Comparison of ENCODE assay signal across 19 mouse cellular contexts in the genomic region with DNA sequence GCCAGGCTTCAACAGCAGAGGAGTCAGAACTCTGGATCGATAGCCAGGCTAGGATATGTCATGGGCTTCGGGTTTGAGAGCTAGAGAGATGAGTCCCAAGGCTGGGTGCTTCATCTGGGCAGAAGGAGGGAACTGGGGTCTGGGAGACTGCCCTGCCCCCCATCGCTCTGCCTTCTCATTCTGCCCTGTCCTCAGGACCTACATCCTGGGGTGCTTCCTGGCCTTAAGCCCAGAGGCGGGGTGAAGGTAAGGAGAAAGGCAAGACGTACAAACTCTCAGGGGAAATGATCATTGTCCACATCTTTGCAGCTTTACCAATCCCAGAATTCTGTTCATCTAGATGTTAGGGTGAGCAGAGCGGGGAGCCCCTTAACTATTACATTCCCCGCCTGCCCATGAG. TPM values are rescaled to one million over a fixed set of nuclear protein-coding genes. Genes with fewer than 3 reads are reported as not detected.
DNase-seq lines count a peak whose midpoint lies in the region; ATAC-seq lines count a peak whose summit lies in the region.
"Had no signal": no experiment of that assay in that cellular context is flagged by ENCODE, and none has a peak within 500 bp of the region (broad histone marks: within the 10 kb centered on the region; RNA-seq: fewer than 3 reads in every experiment).

No protein-coding gene starts in this region.

- no peaks in the 10 kb centered on the region for H3K9me3 ChIP-seq in kidney, embryonic 15.5 days (replicated peaks)
- no peaks in the 10 kb centered on the region for H3K9me3 ChIP-seq in lung, embryonic 16.5 days (ENCODE audit: control insufficient read depth, low read length)
- no peaks in the 10 kb centered on the region for H3K9me3 ChIP-seq in stomach, embryonic 16.5 days (replicated peaks; ENCODE audit: control insufficient read depth, low read length)
- H3K9me3 ChIP-seq: hindbrain, embryonic 12.5 days; neural tube, embryonic 13.5 days had no signal

- H3K36me3 ChIP-seq in kidney, embryonic 15.5 days, result peaks cover 43% of the 10 kb centered on the region
- peaks cover 30% of the 10 kb centered on the region for H3K36me3 ChIP-seq in lung, embryonic 16.5 days (ENCODE audit: control insufficient read depth, insufficient read depth, low read length)
- peaks cover 15% of the 10 kb centered on the region; the same call in 1 of the 2 replicates for H3K36me3 ChIP-seq in stomach, embryonic 16.5 days (ENCODE audit: control insufficient read depth, insufficient read depth, low read length)

- H3K4me2 ChIP-seq in kidney, embryonic 15.5 days, result no peak overlapping the region
- no peak overlapping the region for H3K4me2 ChIP-seq in lung, embryonic 16.5 days (ENCODE audit: low read depth, low read length)
- peak overlapping the region; percentile 19; the same call in 1 of the 2 replicates for H3K4me2 ChIP-seq in stomach, embryonic 16.5 days (ENCODE audit: low read depth, low read length)
- H3K4me2 ChIP-seq: hindbrain, embryonic 12.5 days; liver, embryonic 11.5 days; neural tube, embryonic 13.5 days had no signal

- DNase-seq in heart, adult 11 months, result peak; percentile 94
- DNase-seq in heart, postnatal 25 days (ENCODE audit: low spot score), result no peak
- DNase-seq in kidney, adult 9 months, result no peak
- DNase-seq in lung, postnatal 14 days, result no peak
- DNase-seq: adrenal gland, postnatal 10 days; cerebellum, adult 18-20 months; cerebellum, postnatal 36 days; layer of hippocampus, postnatal 36 days; lung, postnatal 36 days; right cerebral cortex, postnatal 14 days; thymus, postnatal 4 days had no signal

- intact Hi-C loops in heart, postnatal 25 days (cut with DNase I), result no loop called here

- H3K27ac ChIP-seq in kidney, embryonic 15.5 days, result peak overlapping the region; percentile 70
- peak overlapping the region; percentile 62 for H3K27ac ChIP-seq in lung, embryonic 16.5 days (ENCODE audit: low read length)
- peak overlapping the region; percentile 42; the same call in 1 of the 2 replicates for H3K27ac ChIP-seq in stomach, embryonic 16.5 days (ENCODE audit: low read length)
- H3K27ac ChIP-seq: hindbrain, embryonic 12.5 days; neural tube, embryonic 13.5 days had no signal

- H3K27me3 ChIP-seq in kidney, embryonic 15.5 days, result no peaks in the 10 kb centered on the region
- no peaks in the 10 kb centered on the region for H3K27me3 ChIP-seq in lung, embryonic 16.5 days (ENCODE audit: control insufficient read depth, insufficient read depth, low read depth, low read length)
- no peaks in the 10 kb centered on the region for H3K27me3 ChIP-seq in stomach, embryonic 16.5 days (ENCODE audit: control insufficient read depth, insufficient read depth, low read length)
- H3K27me3 ChIP-seq: hindbrain, embryonic 12.5 days; neural tube, embryonic 13.5 days had no signal

- no peak for ATAC-seq in kidney, embryonic 15.5 days (replicated peaks; ENCODE audit: low FRiP score)
- no peak for ATAC-seq in lung, embryonic 16.5 days (ENCODE audit: low read depth)
- ATAC-seq in stomach, embryonic 16.5 days (ENCODE audit: insufficient read depth, low FRiP score), result no peak
- ATAC-seq: forebrain, embryonic 16.5 days had no signal

- WGBS in kidney, embryonic 15.5 days, result 76% methylated on average over 7 of the region's 7 CpGs
- WGBS in lung, embryonic 16.5 days, result 71% methylated on average over 7 of the region's 7 CpGs
- WGBS in stomach, embryonic 16.5 days, result 71% methylated on average over 7 of the region's 7 CpGs

- H3K9ac ChIP-seq in kidney, embryonic 15.5 days, result no peak overlapping the region
- H3K9ac ChIP-seq in lung, embryonic 16.5 days (ENCODE audit: low read length), result no peak overlapping the region
- no peak overlapping the region; the same call in 1 of the 2 replicates for H3K9ac ChIP-seq in stomach, embryonic 16.5 days (ENCODE audit: low read length)
- H3K9ac ChIP-seq: hindbrain, embryonic 12.5 days; neural tube, embryonic 13.5 days had no signal

- H3K4me3 ChIP-seq in kidney, embryonic 15.5 days (replicated peaks), result no peak overlapping the region
- no peak overlapping the region for H3K4me3 ChIP-seq in lung, embryonic 16.5 days (ENCODE audit: low read length)
- no peak overlapping the region for H3K4me3 ChIP-seq in stomach, embryonic 16.5 days (replicated peaks; ENCODE audit: low read length)
- H3K4me3 ChIP-seq: hindbrain, embryonic 12.5 days; neural tube, embryonic 13.5 days had no signal

- peaks cover 75% of the 10 kb centered on the region for H3K4me1 ChIP-seq in kidney, embryonic 15.5 days
- peaks cover 54% of the 10 kb centered on the region for H3K4me1 ChIP-seq in lung, embryonic 16.5 days (replicated peaks; ENCODE audit: control insufficient read depth, insufficient read depth, low read length)
- peaks cover 46% of the 10 kb centered on the region for H3K4me1 ChIP-seq in stomach, embryonic 16.5 days (ENCODE audit: control insufficient read depth, insufficient read depth, low read length)

RNA-seq across cellular contexts. Expression of gene Sparc, which starts 10.9 kb away (rescaled TPM):
- total RNA-seq in heart, postnatal 25 days (2021), result 100 to 1,000 TPM; 785 to 951 TPM
- polyA plus RNA-seq in kidney, embryonic 15.5 days (2015; fragmentation: Nextera tagmentation; extraction: Ambion mirVana), result 1,364 and 1,510 TPM in 2 replicates
- polyA plus RNA-seq in lung, embryonic 16.5 days (2015; fragmentation: Nextera tagmentation; extraction: Ambion mirVana), result 2,256 and 2,274 TPM in 2 replicates
- 2,158 and 2,387 TPM in 2 replicates for polyA plus RNA-seq in stomach, embryonic 16.5 days (2015; fragmentation: Nextera tagmentation; extraction: Ambion mirVana)
- total RNA-seq: monocyte, adult 5-6 weeks had no signal

RNA-seq across cellular contexts. Expression of gene Atox1, which starts 49.0 kb away (rescaled TPM):
- 100 to 1,000 TPM; 113 to 124 TPM for total RNA-seq in heart, postnatal 25 days (2021)
- polyA plus RNA-seq in kidney, embryonic 15.5 days (2015; fragmentation: Nextera tagmentation; extraction: Ambion mirVana), result 402 and 413 TPM in 2 replicates
- 581 and 600 TPM in 2 replicates for polyA plus RNA-seq in lung, embryonic 16.5 days (2015; fragmentation: Nextera tagmentation; extraction: Ambion mirVana)
- 421 and 424 TPM in 2 replicates for polyA plus RNA-seq in stomach, embryonic 16.5 days (2015; fragmentation: Nextera tagmentation; extraction: Ambion mirVana)

RNA-seq across cellular contexts. Expression of gene G3bp1, which starts 57.5 kb away (rescaled TPM):
- total RNA-seq in heart, postnatal 25 days (2021), result 10 to 100 TPM; 39.7 to 42.8 TPM
- 199 and 203 TPM in 2 replicates for polyA plus RNA-seq in kidney, embryonic 15.5 days (2015; fragmentation: Nextera tagmentation; extraction: Ambion mirVana)
- 141 and 152 TPM in 2 replicates for polyA plus RNA-seq in lung, embryonic 16.5 days (2015; fragmentation: Nextera tagmentation; extraction: Ambion mirVana)
- polyA plus RNA-seq in stomach, embryonic 16.5 days (2015; fragmentation: Nextera tagmentation; extraction: Ambion mirVana), result 130 and 142 TPM in 2 replicates
